ENCODE assay signal across 23 mouse cellular contexts in the genomic region with DNA sequence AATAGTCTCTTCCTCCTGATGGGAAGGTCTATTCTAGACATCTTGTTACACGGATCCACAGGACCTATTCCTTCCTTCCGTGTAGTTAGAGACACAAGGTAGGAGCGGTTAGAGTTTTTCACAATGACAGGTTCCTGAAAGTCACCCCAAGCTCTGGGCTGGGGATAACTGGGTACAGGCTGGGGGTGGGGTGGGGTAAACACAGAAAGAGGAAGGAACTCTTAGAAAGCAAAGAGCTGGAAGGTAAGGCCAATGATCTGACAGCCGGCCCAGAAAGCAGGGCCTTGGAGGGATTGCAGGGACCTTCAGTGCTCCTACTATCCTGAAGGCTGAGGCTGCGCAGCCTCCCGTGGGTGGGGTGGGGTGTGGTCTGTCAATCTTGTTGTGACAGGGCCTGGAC.
DNase-seq lines count a peak whose midpoint lies in the region; ATAC-seq and TF ChIP-seq lines count a peak whose summit lies in the region.
"Had no signal": no experiment of that assay in that cellular context is flagged by ENCODE, and none has a peak within 500 bp of the region (broad histone marks: within the 10 kb centered on the region; RNA-seq: fewer than 3 reads in every experiment).

No protein-coding gene starts in this region.

- TF ChIP-seq POLR2A in lung, adult 2 months (IDR thresholded peaks at IDR 0.05; ENCODE audit: borderline replicate concordance, extremely low read depth, low read depth, low read length) = no peak
- TF ChIP-seq POLR2A in bone marrow, adult 2 months (IDR thresholded peaks at IDR 0.05; ENCODE audit: borderline replicate concordance, control insufficient read depth, low read depth, low read length) = no peak

- ATAC-seq in hematopoietic stem cell, adult 5-6 weeks (replicated peaks in 1 of 2; ENCODE audit: insufficient read depth in 1 of 2, low FRiP score in 2 of 2, low TSS enrichment in 1 of 2, low read depth in 1 of 2, poor library complexity in 2 of 2, severe bottlenecking in 2 of 2) = peak; percentile 72 to 80
- ATAC-seq: forebrain, embryonic 13.5 days; Patski had no signal

- 79% methylated on average over 6 of the region's 6 CpGs for WGBS in lung, adult 2 months
- WGBS in bone marrow, adult 2 months = 11% methylated on average over 6 of the region's 6 CpGs

- H3K27ac ChIP-seq in bone marrow, adult 2 months (ENCODE audit: control insufficient read depth, insufficient read depth, low read depth, low read length, poor library complexity) = peak overlapping the region; percentile 55
- H3K27ac ChIP-seq: embryonic facial prominence, embryonic 12.5 days; forebrain, embryonic 13.5 days; heart, embryonic 10.5 days; hindbrain, embryonic 14.5 days; limb, embryonic 10.5 days; liver, embryonic 13.5 days; midbrain, embryonic 10.5 days; stomach, postnatal 0 days had no signal

- peak; percentile 15 for DNase-seq in lung, postnatal 36 days
- DNase-seq in lung, adult 2 months = no peak
- DNase-seq in spleen, postnatal 4 days (ENCODE audit: low spot score in 2 of 2) = peak; percentile 29 to 65
- DNase-seq in testis, postnatal 14 days (ENCODE audit: low spot score) = no peak
- DNase-seq in embryo, embryonic 10 days (ENCODE audit: low spot score) = no peak
- DNase-seq: adrenal gland, postnatal 14 days; cerebellum, adult 2 months; heart, postnatal 14 days; kidney, postnatal 36 days; liver, embryonic 13.5 days; lung, postnatal 14 days; thymus, postnatal 14 days had no signal

- no peak overlapping the region for H3K4me3 ChIP-seq in lung, adult 2 months (replicated peaks; ENCODE audit: extremely low read depth, low read depth, low read length)
- H3K4me3 ChIP-seq in bone marrow, adult 2 months (replicated peaks; ENCODE audit: control insufficient read depth, low read depth, low read length) = no peak overlapping the region
- H3K4me3 ChIP-seq: embryonic facial prominence, embryonic 12.5 days; erythroblast, embryonic 14.5 days; forebrain, embryonic 13.5 days; heart, embryonic 10.5 days; limb, embryonic 10.5 days; liver, embryonic 13.5 days; midbrain, embryonic 10.5 days had no signal

- no peak for TF ChIP-seq CTCF in lung, adult 2 months (IDR thresholded peaks at IDR 0.05; ENCODE audit: insufficient read depth, low read length)
- TF ChIP-seq CTCF in bone marrow, adult 2 months (IDR thresholded peaks at IDR 0.05; ENCODE audit: control insufficient read depth, insufficient read depth, low read length) = no peak

- no peaks in the 10 kb centered on the region for H3K4me1 ChIP-seq in lung, adult 2 months (ENCODE audit: control insufficient read depth, insufficient read depth, low read length)
- H3K4me1 ChIP-seq in bone marrow, adult 2 months (ENCODE audit: control insufficient read depth, insufficient read depth, low read length) = peaks cover 4% of the 10 kb centered on the region
- H3K4me1 ChIP-seq: embryonic facial prominence, embryonic 12.5 days; forebrain, embryonic 13.5 days; heart, embryonic 10.5 days; limb, embryonic 10.5 days; midbrain, embryonic 10.5 days had no signal

Comparison
In these comparisons a context has a peak if more than half of its experiments do, and no peak if none do; other contexts are left out.
1. DNase-seq: peak in lung, postnatal 36 days (single experiment) and spleen, postnatal 4 days (2 of 2); none in lung, adult 2 months (single experiment), testis, postnatal 14 days (single experiment) and embryo, embryonic 10 days (single experiment).